Mouse (Mus musculus) liver, adult 2 months (tissue): ENCODE data around the gene Smchd1. TPM values are rescaled to one million over a fixed set of nuclear protein-coding genes. Genes with fewer than 3 reads are reported as not detected.

Source experiments
- DNase-seq: peaks from one replicate; pipeline ENCODE4 v3.0.0-alpha.2; 2011; ENCODE audit warnings: low read depth, low spot score; ENCODE audit errors: extremely low read depth
- H3K27ac ChIP-seq: fragments of 200-500 bp; replicated peaks from 2 replicates; pipeline ENCODE4 v1.5.1; 2012; ENCODE audit warnings: low read depth, mild to moderate bottlenecking, control low read depth, inconsistent platforms, low read length; ENCODE audit not compliant: insufficient read depth
- H3K27me3 ChIP-seq: fragments of 200-500 bp; 2 replicates; pipeline ENCODE4 v1.6.1; 2012; ENCODE audit warnings: mild to moderate bottlenecking, moderate library complexity, low read length, inconsistent platforms; ENCODE audit not compliant: control insufficient read depth, insufficient read depth
- H3K36me3 ChIP-seq: fragments of 200-500 bp; 2 replicates; pipeline ENCODE4 v1.6.1; 2012; ENCODE audit warnings: low read length, inconsistent platforms; ENCODE audit not compliant: control insufficient read depth, insufficient read depth
- H3K4me1 ChIP-seq: fragments of 200-500 bp; 2 replicates; pipeline ENCODE4 v1.6.1; 2011; ENCODE audit warnings: low read length; ENCODE audit not compliant: control insufficient read depth, insufficient read depth
- H3K4me3 ChIP-seq: fragments of 200-500 bp; 2 replicates; pipeline ENCODE4 v1.5.1; 2011; ENCODE audit warnings: low read depth, mild to moderate bottlenecking, control low read depth, low read length, moderate library complexity; ENCODE audit not compliant: insufficient read depth
- H3K79me2 ChIP-seq: fragments of 200-500 bp; 2 replicates; pipeline ENCODE4 v1.6.1; 2012; ENCODE audit warnings: inconsistent platforms, mild to moderate bottlenecking, low read length, moderate library complexity; ENCODE audit not compliant: control insufficient read depth, insufficient read depth
- H3K9ac ChIP-seq: fragments of 200-500 bp; 2 replicates; pipeline ENCODE4 v1.6.1; 2012; ENCODE audit warnings: low read depth, mild to moderate bottlenecking, control low read depth, inconsistent platforms, low read length
- CTCF ChIP-seq: fragments of 200-500 bp; IDR thresholded peaks from 2 replicates; pipeline ENCODE4 v1.5.1; 2011; ENCODE audit warnings: low read depth, low read length, control low read depth
- POLR2A ChIP-seq: fragments of 200-500 bp; IDR thresholded peaks from 2 replicates; pipeline ENCODE4 v1.6.1; 2011; ENCODE audit warnings: low read length, control low read depth; ENCODE audit not compliant: insufficient read depth; ENCODE audit errors: extremely low read depth
- WGBS: fragments of 180-500 bp; shearing (Covaris S2); methylation state at CpG from one replicate; pipeline ENCODE4 v1.1.7; 2018; 5-methylcytosine and 5-hydroxymethylcytosine counted together
- polyA plus RNA-seq: library from polyadenylated mRNA; depleted of rRNA; stranded (reverse); fragments of >200 nt; gene quantifications from 2 replicates; pipeline ENCODE4 v1.2.3, GENCODE M21; 2012
- total RNA-seq: library from RNA; depleted of rRNA; stranded (reverse); fragments of >200 nt; gene quantifications from 2 replicates; pipeline ENCODE4 v1.2.3, GENCODE M21; 2014

The Smchd1 gene
- total and polyA plus RNA-seq, 2 experiments = 2.5 to 17.1 TPM

GRCm38 (mm10) chr17:71387401-71387800, 87.7 kb downstream of the Smchd1 start:
- peak; percentile 59 for DNase-seq
- TF ChIP-seq POLR2A = no peak
- no peak for TF ChIP-seq CTCF
- 30% methylated on average over 3 of the region's 3 CpGs for WGBS
- Histone ChIP-seq H3K4me3 (no peak overlapping the region), H3K79me2 (no peaks in the 10 kb centered on the region), H3K4me1 (no peaks in the 10 kb centered on the region), H3K27ac (no peak overlapping the region), H3K9ac (no peak overlapping the region), H3K36me3 (peaks cover 18% of the 10 kb centered on the region), H3K27me3 (no peaks in the 10 kb centered on the region)

DNA sequence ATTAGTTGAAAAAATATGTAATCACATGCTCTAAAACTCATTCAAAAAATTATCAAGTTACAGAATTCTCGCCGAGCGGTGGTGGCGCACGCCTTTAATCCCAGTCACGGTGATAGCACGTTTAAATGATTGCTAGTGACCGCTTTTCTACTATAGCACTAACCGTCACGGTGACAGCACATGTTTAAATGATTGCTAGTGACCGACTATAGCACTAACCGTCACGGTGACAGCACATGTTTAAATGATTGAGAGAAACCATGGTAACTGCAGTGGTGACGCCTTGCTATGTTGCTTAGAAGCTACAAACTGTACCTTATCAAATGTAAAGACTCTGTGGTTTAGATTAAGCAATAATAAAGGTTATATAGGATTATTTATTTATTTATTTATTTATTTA, 94.8 kb downstream of the Smchd1 start:
- 97% methylated on average over 14 of the region's 14 CpGs for WGBS
- TF ChIP-seq CTCF = no peak
- no peak for TF ChIP-seq POLR2A
- H3K27ac ChIP-seq = no peak overlapping the region
- H3K4me1 ChIP-seq = no peaks in the 10 kb centered on the region
- no peak overlapping the region for H3K9ac ChIP-seq
- H3K27me3 ChIP-seq = no peaks in the 10 kb centered on the region
- H3K79me2 ChIP-seq = no peaks in the 10 kb centered on the region
- H3K4me3 ChIP-seq = no peak overlapping the region
- peaks cover 20% of the 10 kb centered on the region for H3K36me3 ChIP-seq
- no peak for DNase-seq

DNA sequence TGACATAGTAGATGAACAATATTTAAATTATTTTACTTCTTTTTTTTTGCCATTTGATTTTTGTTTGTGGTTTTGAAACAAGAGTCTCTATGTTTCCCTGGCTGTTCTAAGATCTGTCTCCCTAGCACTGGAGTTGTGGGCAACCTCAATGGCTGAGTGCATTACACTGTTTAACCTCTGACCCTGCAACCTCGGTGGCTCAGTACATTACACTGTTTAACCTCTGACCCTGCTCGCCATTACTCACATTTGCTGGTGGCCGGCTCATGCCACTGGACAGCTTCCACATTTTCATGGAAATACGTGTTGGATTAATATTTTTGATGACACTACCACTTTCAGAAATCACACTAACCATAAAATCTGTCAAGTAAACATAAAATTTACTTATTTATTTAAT, 97.2 kb downstream of the Smchd1 start:
- H3K9ac ChIP-seq = no peak overlapping the region
- TF ChIP-seq POLR2A (no peak), CTCF (no peak)
- no peak overlapping the region for H3K4me3 ChIP-seq
- no peaks in the 10 kb centered on the region for H3K4me1 ChIP-seq
- H3K27ac ChIP-seq = no peak overlapping the region
- WGBS = 52% methylated on average over 4 of the region's 4 CpGs
- peak; percentile 11 for DNase-seq
- H3K27me3 ChIP-seq = no peaks in the 10 kb centered on the region
- peaks cover 22% of the 10 kb centered on the region for H3K36me3 ChIP-seq
- H3K79me2 ChIP-seq = no peaks in the 10 kb centered on the region

DNA sequence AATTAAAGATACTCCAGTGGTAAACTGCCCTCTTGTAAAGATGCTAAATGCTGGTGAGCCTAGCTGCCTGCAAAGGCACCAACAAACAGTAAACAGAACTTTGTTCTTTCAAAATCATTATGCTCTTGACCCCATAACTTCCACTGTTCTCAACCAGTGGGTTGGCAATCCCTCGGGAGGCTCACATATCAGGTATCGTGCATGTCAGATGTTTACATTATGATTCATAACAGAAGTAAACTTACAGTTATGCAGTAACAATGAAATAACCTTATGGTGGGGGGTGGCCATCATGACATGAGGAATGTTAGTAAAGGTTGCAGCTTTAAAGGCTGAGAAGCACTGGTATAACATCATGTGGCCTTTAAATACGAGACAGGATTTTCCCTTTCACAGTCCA, 119.6 kb downstream of the Smchd1 start:
- no peak overlapping the region for H3K4me3 ChIP-seq
- H3K9ac ChIP-seq = no peak overlapping the region
- H3K79me2 ChIP-seq = no peaks in the 10 kb centered on the region
- peaks cover 25% of the 10 kb centered on the region for H3K36me3 ChIP-seq
- no peak for DNase-seq
- 56% methylated on average over 3 of the region's 3 CpGs for WGBS
- TF ChIP-seq POLR2A = no peak
- TF ChIP-seq CTCF = no peak
- no peaks in the 10 kb centered on the region for H3K27me3 ChIP-seq
- no peak overlapping the region for H3K27ac ChIP-seq
- no peaks in the 10 kb centered on the region for H3K4me1 ChIP-seq

GRCm38 (mm10) chr17:71354205-71354604, 120.9 kb downstream of the Smchd1 start:
- TF ChIP-seq CTCF (no peak), POLR2A (no peak)
- no peaks in the 10 kb centered on the region for H3K4me1 ChIP-seq
- no peaks in the 10 kb centered on the region for H3K79me2 ChIP-seq
- H3K9ac ChIP-seq = no peak overlapping the region
- no peak overlapping the region for H3K4me3 ChIP-seq
- no peaks in the 10 kb centered on the region for H3K27me3 ChIP-seq
- no peak for DNase-seq
- no peak overlapping the region for H3K27ac ChIP-seq
- 97% methylated on average over 11 of the region's 11 CpGs for WGBS
- peaks cover 24% of the 10 kb centered on the region for H3K36me3 ChIP-seq

DNA sequence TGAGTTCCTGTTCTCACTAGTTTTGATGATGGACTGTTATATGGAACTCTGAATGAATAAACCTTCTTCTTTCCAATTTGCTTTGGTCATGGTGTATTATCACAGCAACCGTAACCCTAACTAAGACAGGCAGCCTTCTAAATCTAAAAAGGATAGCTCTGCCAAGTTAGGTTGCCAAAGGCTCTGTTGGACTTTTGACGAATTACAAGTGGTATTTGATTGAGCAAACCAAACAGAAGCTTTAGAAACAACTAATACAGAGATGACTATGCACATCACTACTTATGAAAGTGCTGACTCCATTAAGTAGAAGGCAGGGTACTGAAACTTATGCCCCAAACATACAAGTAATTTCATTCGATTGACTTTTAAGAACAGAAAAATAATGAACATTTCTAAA, 127.0 kb downstream of the Smchd1 start:
- DNase-seq = peak; percentile 87
- peaks cover 31% of the 10 kb centered on the region for H3K36me3 ChIP-seq
- WGBS = 37% methylated on average over 3 of the region's 3 CpGs

More for the DNA sequence above, 127.0 kb downstream of the Smchd1 start:
- TF ChIP-seq CTCF (no peak), POLR2A (no peak)
- H3K79me2 ChIP-seq = no peaks in the 10 kb centered on the region
- H3K4me3 ChIP-seq = no peak overlapping the region
- no peak overlapping the region for H3K27ac ChIP-seq
- no peak overlapping the region for H3K9ac ChIP-seq
- peaks cover 2% of the 10 kb centered on the region; the same call in 1 of the 2 replicates for H3K4me1 ChIP-seq
- H3K27me3 ChIP-seq = no peaks in the 10 kb centered on the region
